Mouse (Mus musculus): ENCODE data around the gene Ppm1n. TPM values are rescaled to one million over a fixed set of nuclear protein-coding genes. Genes with fewer than 3 reads are reported as not detected.

Ppm1n gene
- polyA plus RNA-seq, 1 experiment from 2014 or later, result not detected

GRCm38 (mm10) chr7:19269721-19270441, 10.0 kb downstream of the Ppm1n start:
- peak overlapping the region; percentile 98 for H3K4me2 ChIP-seq (replicated peaks; ENCODE audit: low read depth, low read length)
- H3K9ac ChIP-seq (replicated peaks; ENCODE audit: low read depth, low read length), result peak overlapping the region; percentile 91
- H3K36me3 ChIP-seq (ENCODE audit: control insufficient read depth, insufficient read depth, low read length), result peaks cover 14% of the 10 kb centered on the region
- ATAC-seq (ENCODE audit: insufficient number of reproducible peaks, insufficient read depth, low FRiP score, low read depth), result peak; percentile 47; the same call in 1 of the 2 replicates
- H3K4me1 ChIP-seq (ENCODE audit: control insufficient read depth, insufficient read depth, low read length), result peaks cover 24% of the 10 kb centered on the region; the same call in 1 of the 2 replicates
- no peaks in the 10 kb centered on the region for H3K27me3 ChIP-seq (ENCODE audit: control insufficient read depth, insufficient read depth, low read length)
- no peaks in the 10 kb centered on the region for H3K9me3 ChIP-seq (ENCODE audit: control insufficient read depth, low read depth, low read length)
- peak overlapping the region; percentile 98 for H3K27ac ChIP-seq (ENCODE audit: low read length)
- WGBS, result under 1% methylated on average over 18 of the region's 19 CpGs
- H3K4me3 ChIP-seq (ENCODE audit: low read depth, low read length), result peak overlapping the region; percentile 92

GRCm38 (mm10) chr7:19268993-19269681, 10.7 kb downstream of the Ppm1n start:
- ATAC-seq (ENCODE audit: insufficient number of reproducible peaks, insufficient read depth, low FRiP score, low read depth), result peak; percentile 14; the same call in 1 of the 2 replicates
- no peaks in the 10 kb centered on the region for H3K9me3 ChIP-seq (ENCODE audit: control insufficient read depth, low read depth, low read length)
- H3K36me3 ChIP-seq (ENCODE audit: control insufficient read depth, insufficient read depth, low read length), result peaks cover 22% of the 10 kb centered on the region
- H3K4me1 ChIP-seq (ENCODE audit: control insufficient read depth, insufficient read depth, low read length), result peaks cover 24% of the 10 kb centered on the region; the same call in 1 of the 2 replicates
- H3K27me3 ChIP-seq (ENCODE audit: control insufficient read depth, insufficient read depth, low read length), result no peaks in the 10 kb centered on the region
- H3K27ac ChIP-seq (ENCODE audit: low read length), result peak overlapping the region; percentile 98
- H3K9ac ChIP-seq (replicated peaks; ENCODE audit: low read depth, low read length), result peak overlapping the region; percentile 91
- peak overlapping the region; percentile 98 for H3K4me2 ChIP-seq (replicated peaks; ENCODE audit: low read depth, low read length)
- WGBS, result 21% methylated on average over 10 of the region's 10 CpGs
- H3K4me3 ChIP-seq (ENCODE audit: low read depth, low read length), result peak overlapping the region; percentile 92

GRCm38 (mm10) chr7:19267051-19267450, 12.8 kb downstream of the Ppm1n start:
- Histone ChIP-seq H3K36me3 (ENCODE audit: control insufficient read depth, insufficient read depth, low read length) (peaks cover 40% of the 10 kb centered on the region), H3K4me2 (replicated peaks; ENCODE audit: low read depth, low read length) (no peak overlapping the region), H3K27me3 (ENCODE audit: control insufficient read depth, insufficient read depth, low read length) (no peaks in the 10 kb centered on the region), H3K27ac (ENCODE audit: low read length) (no peak overlapping the region), H3K9ac (replicated peaks; ENCODE audit: low read depth, low read length) (no peak overlapping the region), H3K4me3 (ENCODE audit: low read depth, low read length) (no peak overlapping the region), H3K9me3 (ENCODE audit: control insufficient read depth, low read depth, low read length) (no peaks in the 10 kb centered on the region), H3K4me1 (ENCODE audit: control insufficient read depth, insufficient read depth, low read length) (peaks cover 24% of the 10 kb centered on the region; the same call in 1 of the 2 replicates)
- 62% methylated on average over 10 of the region's 10 CpGs for WGBS
- no peak for ATAC-seq (ENCODE audit: insufficient number of reproducible peaks, insufficient read depth, low FRiP score, low read depth)

GRCm38 (mm10) chr7:19265928-19266822, 13.7 kb downstream of the Ppm1n start:
- Histone ChIP-seq H3K36me3 (ENCODE audit: control insufficient read depth, insufficient read depth, low read length) (peaks cover 48% of the 10 kb centered on the region), H3K4me2 (replicated peaks; ENCODE audit: low read depth, low read length) (no peak overlapping the region)

GRCm38 (mm10) chr7:19265147-19265546, 14.7 kb downstream of the Ppm1n start:
- Histone ChIP-seq H3K9ac (replicated peaks; ENCODE audit: low read depth, low read length) (no peak overlapping the region), H3K9me3 (ENCODE audit: control insufficient read depth, low read depth, low read length) (no peaks in the 10 kb centered on the region), H3K4me3 (ENCODE audit: low read depth, low read length) (no peak overlapping the region), H3K4me1 (ENCODE audit: control insufficient read depth, insufficient read depth, low read length) (peaks cover 24% of the 10 kb centered on the region; the same call in 1 of the 2 replicates), H3K27me3 (ENCODE audit: control insufficient read depth, insufficient read depth, low read length) (no peaks in the 10 kb centered on the region), H3K4me2 (replicated peaks; ENCODE audit: low read depth, low read length) (no peak overlapping the region), H3K36me3 (ENCODE audit: control insufficient read depth, insufficient read depth, low read length) (peaks cover 58% of the 10 kb centered on the region), H3K27ac (ENCODE audit: low read length) (no peak overlapping the region)
- WGBS, result 52% methylated on average over 7 of the region's 7 CpGs
- 0 out of 2 replicates have a peak, but pooled peaks have one; percentile 8 for ATAC-seq (ENCODE audit: insufficient number of reproducible peaks, insufficient read depth, low FRiP score, low read depth)

More at GRCm38 (mm10) chr7:19265928-19266822, 13.7 kb downstream of the Ppm1n start:
- H3K27ac ChIP-seq (ENCODE audit: low read length), result no peak overlapping the region
- ATAC-seq (ENCODE audit: insufficient number of reproducible peaks, insufficient read depth, low FRiP score, low read depth), result no peak
- peaks cover 24% of the 10 kb centered on the region; the same call in 1 of the 2 replicates for H3K4me1 ChIP-seq (ENCODE audit: control insufficient read depth, insufficient read depth, low read length)
- no peak overlapping the region for H3K9ac ChIP-seq (replicated peaks; ENCODE audit: low read depth, low read length)
- H3K4me3 ChIP-seq (ENCODE audit: low read depth, low read length), result no peak overlapping the region
- H3K27me3 ChIP-seq (ENCODE audit: control insufficient read depth, insufficient read depth, low read length), result no peaks in the 10 kb centered on the region
- WGBS, result 76% methylated on average over 10 of the region's 10 CpGs
- H3K9me3 ChIP-seq (ENCODE audit: control insufficient read depth, low read depth, low read length), result no peaks in the 10 kb centered on the region

GRCm38 (mm10) chr7:19258336-19258735, 21.5 kb downstream of the Ppm1n start:
- H3K36me3 ChIP-seq (ENCODE audit: control insufficient read depth, insufficient read depth, low read length), result peaks cover 70% of the 10 kb centered on the region
- H3K27me3 ChIP-seq (ENCODE audit: control insufficient read depth, insufficient read depth, low read length), result no peaks in the 10 kb centered on the region
- no peaks in the 10 kb centered on the region for H3K4me1 ChIP-seq (ENCODE audit: control insufficient read depth, insufficient read depth, low read length)
- no peak overlapping the region for H3K4me2 ChIP-seq (replicated peaks; ENCODE audit: low read depth, low read length)
- no peak for ATAC-seq (ENCODE audit: insufficient number of reproducible peaks, insufficient read depth, low FRiP score, low read depth)
- H3K4me3 ChIP-seq (ENCODE audit: low read depth, low read length), result no peak overlapping the region
- H3K9me3 ChIP-seq (ENCODE audit: control insufficient read depth, low read depth, low read length), result no peaks in the 10 kb centered on the region
- H3K27ac ChIP-seq (ENCODE audit: low read length), result no peak overlapping the region
- 82% methylated on average over 3 of the region's 3 CpGs for WGBS
- H3K9ac ChIP-seq (replicated peaks; ENCODE audit: low read depth, low read length), result no peak overlapping the region

- ATAC-seq (ENCODE audit: insufficient number of reproducible peaks, insufficient read depth, low FRiP score, low read depth), result peak; percentile 82; the same call in 1 of the 2 replicates
Measured at GRCm38 (mm10) chr7:19257390-19258022, 22.4 kb downstream of the Ppm1n start.

More at GRCm38 (mm10) chr7:19257390-19258022, 22.4 kb downstream of the Ppm1n start:
- H3K27me3 ChIP-seq (ENCODE audit: control insufficient read depth, insufficient read depth, low read length), result no peaks in the 10 kb centered on the region
- WGBS, result 40% methylated on average over 11 of the region's 11 CpGs
- peaks cover 62% of the 10 kb centered on the region for H3K36me3 ChIP-seq (ENCODE audit: control insufficient read depth, insufficient read depth, low read length)
- H3K27ac ChIP-seq (ENCODE audit: low read length), result no peak overlapping the region
- H3K9ac ChIP-seq (replicated peaks; ENCODE audit: low read depth, low read length), result no peak overlapping the region
- H3K4me3 ChIP-seq (ENCODE audit: low read depth, low read length), result no peak overlapping the region
- no peaks in the 10 kb centered on the region for H3K9me3 ChIP-seq (ENCODE audit: control insufficient read depth, low read depth, low read length)
- H3K4me1 ChIP-seq (ENCODE audit: control insufficient read depth, insufficient read depth, low read length), result no peaks in the 10 kb centered on the region
- no peak overlapping the region for H3K4me2 ChIP-seq (replicated peaks; ENCODE audit: low read depth, low read length)

Data from stomach, embryonic 14.5 days (tissue).